Mouse (Mus musculus) right cerebral cortex, adult 18-20 months (tissue): ENCODE results near the gene Rad54l2.

ENCODE experiments used
- DNase-seq: peaks from one replicate; pipeline ENCODE4 v3.0.0; 2022; ENCODE audit warnings: mixed read lengths

Rad54l2 gene

DNA sequence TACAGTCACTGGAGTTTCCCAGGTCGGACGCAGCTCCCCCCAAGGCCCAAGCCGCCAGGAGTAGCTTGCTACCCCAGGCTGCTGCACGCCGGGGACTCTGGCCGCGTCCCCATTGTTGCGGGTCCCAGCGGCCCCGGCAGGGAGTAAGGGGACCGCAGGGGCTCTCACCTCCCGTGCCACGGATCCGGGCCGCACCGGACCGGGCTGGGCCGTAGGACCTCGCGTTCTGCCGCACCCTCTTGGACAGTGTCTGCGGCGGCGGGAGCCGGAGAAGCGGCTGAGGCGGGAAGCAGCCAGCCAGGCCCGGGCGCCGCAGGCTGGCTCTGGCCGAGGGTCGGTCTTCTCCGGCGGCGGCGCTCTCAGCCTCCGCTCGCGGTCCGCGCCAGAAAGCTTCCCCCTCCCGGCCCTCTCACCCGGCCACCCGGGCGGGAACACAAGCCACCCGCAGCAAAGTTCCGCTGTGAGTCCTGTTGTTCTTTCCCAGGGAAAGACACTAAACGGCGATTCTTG, at the start of gene Rad54l2:
TSS of gene Rad54l2 (minus strand) at position 383 of the 510 bp plus-strand sequence.
- peak; percentile 86 for DNase-seq

DNA sequence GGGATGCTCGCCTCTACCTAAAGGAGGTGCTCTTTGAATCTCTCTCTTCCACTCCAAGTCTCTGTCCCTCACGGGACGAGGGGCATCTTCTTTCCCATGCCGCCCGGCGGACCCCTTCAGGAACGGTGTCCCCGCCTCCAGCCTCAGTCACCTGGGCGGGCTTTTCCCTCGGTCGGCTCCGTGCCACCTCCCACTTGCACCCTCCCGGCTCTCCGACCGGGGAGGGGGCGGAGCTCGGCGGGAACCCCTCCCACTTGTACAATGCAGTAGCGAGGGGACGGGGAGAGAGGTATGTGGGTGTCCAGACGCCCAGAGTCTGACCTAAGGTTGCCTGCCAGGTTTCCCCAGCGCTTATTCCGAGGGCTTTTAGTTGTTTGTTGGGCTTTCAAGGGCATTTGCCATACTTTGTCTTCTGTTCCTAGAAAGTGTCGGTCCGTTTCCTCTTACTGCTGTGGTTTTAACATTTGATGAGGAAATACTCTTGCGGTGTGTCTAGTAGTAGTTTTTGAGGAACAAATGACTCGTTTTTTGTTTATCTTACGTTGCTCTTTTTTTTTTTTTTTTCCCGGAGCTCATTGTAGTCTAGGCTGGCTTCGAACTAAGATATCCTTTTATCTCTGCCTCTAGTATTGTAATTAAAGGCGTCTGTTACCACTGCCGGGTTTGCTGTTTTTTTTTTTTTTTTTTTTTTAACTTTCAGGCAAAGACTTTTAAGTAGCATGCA, 33.5 kb upstream of the Rad54l2 start:
- peak; percentile 82 for DNase-seq

DNA sequence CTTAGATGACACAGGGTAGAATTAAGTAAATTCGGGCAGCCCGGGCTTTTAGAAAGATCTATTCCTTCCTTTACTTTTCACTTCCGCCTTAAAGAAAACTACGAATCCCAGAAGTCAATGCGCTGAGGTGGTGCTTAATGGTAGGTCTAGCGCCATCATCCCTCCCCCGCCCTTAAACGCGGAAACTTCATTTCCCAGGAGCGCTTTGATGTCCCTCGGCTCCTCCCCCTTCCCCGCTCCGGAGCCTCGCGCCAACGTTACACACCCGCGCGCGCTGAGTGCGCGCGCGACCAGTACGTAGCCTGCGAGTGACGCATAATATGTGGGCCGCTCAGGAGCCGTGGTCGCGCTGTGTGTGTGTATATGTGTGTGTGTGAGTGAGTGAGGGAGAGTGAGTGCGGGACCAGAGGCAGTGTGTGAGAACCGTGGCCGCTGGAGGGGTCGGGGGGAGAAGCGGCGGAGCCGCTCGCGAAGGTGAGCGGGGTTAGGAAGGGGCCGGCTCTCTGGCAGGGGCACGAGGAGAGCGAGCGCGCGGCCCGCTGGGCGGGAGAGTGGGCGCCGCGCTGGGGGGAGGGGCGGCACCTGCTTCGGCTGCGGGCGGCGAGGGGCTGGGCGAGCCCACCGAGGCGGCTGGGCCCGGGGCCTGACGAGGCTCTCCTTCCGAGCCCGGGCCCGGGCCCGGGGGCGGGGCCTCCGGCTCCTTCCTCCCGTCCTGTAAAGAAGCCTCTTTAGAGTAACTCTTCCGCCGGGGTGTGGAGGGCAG, 32.8 kb upstream of the Rad54l2 start, which contains the start of gene Dcaf1:
TSS of gene Dcaf1 (plus strand) at position 257 of the 763 bp plus-strand sequence.
- peak; percentile 96 for DNase-seq

DNA sequence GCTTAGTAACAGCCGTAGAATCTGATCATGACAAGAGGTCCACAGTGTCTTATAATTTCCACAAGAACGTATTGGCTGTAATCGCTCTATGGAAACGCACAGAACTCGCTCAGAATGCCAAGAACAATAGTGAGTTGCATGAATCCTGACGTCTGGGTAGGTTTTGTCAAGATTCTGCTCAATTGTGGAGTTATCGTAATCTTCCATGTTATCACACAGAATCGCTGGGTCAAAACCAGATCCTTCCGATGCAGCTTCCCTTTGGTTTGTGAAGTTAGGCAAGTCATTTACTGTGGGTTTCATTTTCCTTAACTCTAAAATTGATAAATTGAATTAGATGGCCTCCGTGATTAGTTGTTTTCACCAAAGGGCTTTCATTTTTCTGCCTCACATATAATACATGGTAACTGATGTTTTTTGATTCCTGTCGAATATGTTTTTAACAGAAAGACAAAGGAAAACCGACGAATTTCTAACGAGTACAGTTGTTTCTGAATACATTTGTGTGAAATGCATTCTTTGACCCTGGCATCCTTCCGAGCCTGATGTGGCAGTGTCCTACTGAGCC, 32.1 kb upstream of the Rad54l2 start:
- no peak for DNase-seq

DNA sequence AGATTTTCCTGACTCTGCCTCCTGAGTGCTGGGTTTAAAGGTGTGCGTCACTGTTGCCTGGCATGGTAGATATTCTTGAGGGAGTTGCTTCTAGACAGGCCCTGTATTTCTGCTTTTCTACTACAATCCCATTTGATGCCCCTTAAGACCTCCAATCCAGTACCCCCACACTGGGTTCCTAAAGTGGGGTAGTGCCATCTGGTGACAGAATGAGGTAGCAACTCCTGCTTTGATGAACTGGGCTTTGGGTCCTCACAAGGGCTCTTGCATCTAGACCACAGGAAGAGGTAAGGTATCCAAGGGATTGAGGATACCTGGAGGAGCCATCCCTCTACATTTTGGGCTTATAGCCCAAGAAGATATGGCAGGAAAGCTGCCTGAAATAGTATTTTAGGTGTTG, 30.2 kb upstream of the Rad54l2 start:
- DNase-seq, result no peak

DNA sequence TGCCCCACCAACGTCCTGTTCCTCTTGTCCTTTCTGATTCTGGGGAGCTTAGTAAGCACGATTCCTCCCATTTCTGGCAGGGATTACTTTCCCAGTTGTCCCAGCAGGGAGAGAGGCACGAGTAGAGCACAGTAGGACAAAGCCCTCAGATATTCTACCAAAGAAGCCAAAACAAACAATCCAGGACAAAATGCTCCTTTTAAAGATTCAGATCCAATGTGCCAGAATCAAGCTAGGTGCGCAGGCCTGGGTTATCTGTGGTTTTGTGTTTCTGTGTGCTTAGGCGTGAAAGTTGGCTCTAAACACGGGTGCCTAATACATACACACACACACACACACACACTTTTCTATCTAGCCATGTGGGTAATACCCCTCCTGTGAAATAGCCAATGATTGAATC, 29.2 kb upstream of the Rad54l2 start:
- no peak for DNase-seq

DNA sequence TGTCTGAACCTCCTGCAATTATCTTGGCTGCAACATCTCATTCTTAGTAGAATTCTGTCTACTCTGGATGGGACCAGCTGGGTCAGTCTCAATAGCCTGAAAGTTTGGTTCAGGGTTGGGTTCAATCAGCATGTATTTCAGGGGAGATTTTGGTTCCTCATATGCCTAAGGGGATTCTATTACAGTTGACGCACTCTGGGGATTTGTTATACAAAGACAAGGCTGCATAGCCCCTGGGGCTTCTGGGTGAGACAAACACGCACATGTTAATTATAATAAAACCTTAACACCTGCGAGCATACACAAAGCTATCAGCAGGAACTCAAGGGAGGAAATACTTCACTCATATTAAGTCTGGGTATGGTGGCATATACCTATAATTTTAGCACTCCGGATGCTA, 17.5 kb upstream of the Rad54l2 start:
- DNase-seq, result no peak

DNA sequence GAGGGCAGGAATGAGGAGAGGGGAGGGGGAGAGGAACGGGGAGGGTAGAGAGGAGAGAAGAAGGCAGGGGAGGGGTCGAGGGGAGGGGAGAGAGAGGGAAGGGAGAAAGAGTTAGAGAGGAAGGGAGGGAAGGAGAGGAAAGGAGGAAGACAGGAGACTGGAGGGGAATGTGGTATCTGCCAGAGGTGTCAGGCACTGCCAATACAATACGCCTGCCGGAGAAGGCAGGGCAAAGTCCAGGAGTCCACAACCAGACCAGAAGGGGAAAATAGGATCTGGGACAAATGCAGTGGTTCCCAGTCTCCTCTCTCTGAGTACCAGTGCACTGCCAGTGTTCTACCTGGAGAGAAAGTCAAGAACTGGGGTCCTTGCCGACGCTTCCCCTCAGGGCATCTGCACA, 1.8 kb upstream of the Rad54l2 start:
- DNase-seq, result no peak

DNA sequence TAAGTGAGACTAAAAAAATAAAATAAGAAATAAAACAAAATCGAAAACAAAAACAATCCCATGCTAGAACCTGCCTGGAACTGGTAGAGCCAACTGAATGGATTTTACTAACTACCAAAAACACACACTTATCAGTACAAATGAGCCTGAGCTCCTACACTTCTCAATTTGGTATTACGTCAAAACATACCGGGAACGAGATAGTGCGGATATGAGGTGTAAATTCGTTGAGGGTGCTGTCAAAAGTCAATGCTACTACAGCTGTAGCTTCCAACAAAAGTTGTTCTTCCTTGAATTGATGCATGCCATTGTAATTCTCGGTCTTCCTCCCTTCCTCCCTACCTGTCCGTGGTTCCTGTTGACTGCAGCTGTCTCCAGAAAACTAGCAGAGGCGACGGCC, 369 bp upstream of the Rad54l2 start:
- DNase-seq, result no peak

DNA sequence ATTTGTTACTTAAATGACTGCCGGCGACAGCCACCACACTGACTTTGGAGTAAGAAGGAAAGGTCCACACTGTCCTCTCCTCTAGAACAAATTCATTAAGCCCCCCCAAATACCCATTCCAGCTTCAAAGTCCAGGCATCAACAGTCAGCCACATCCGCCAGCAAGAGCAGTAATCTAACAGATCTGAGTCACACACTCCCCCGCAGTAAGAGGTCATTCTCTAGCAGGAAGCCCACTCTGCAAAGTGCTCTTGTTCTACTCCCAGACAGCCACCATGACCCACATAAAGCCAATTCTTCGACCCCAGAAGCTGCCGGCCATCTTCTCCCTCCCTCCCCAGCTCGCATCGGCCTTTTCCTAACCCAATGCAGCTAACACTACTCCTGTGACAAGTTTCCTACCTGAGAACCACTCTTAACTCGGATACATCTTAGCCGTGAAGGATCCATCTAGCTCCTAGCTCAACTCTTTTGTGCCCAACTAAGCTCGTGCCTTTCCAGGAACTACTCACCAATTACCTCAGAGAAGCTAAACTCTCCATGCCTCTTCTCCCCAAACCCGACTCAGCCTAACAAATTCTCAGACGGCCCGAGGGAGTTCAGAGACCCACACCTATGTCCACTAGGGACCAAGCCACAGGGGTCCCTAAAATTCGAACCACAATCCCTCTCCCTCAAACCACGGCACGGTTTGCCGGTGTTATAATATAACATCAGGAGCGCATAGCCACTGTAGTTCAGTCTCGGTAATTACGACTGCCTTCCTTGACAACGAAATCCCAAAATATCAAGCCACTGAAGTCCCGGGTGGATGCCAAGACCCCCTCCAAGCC, 799 bp downstream of the Rad54l2 start:
- DNase-seq, result peak; percentile 3

DNA sequence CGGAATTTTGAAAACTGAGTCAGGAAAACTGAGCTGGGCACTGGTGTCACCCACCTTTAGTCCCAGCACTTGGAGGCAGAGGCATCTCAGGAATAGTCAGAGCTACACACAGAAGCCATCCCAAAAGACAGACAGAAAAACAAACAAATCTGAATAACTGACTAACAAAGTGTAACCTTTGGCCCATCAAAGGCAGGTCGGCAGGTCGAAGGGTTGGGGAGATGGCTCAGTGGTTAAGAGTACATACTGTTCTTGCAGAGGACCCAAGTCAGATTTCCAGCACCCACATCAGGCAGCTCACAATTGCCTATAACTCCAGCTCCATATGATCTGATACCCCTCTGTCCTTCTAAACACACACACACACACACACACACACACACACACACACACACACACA, 3.8 kb downstream of the Rad54l2 start:
- no peak for DNase-seq

DNA sequence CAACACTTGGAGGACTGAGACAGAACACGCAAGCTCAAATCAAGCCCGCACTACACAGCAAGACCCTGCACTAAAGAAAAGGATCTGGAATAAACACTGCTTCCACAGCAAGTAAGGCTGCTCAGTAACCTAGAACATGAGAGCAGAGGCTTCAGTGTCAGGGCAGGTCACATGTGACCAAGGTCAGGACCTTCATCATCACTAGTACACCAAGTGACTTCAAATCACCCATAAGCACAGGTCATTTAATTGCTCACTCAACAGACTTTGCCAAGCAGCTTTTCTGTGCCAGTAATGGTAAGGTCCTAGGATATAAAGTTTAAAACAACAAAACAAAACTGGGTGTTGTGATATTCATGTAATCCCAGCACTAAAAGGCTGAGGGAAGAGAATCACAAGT, 5.4 kb downstream of the Rad54l2 start:
- DNase-seq, result no peak

DNA sequence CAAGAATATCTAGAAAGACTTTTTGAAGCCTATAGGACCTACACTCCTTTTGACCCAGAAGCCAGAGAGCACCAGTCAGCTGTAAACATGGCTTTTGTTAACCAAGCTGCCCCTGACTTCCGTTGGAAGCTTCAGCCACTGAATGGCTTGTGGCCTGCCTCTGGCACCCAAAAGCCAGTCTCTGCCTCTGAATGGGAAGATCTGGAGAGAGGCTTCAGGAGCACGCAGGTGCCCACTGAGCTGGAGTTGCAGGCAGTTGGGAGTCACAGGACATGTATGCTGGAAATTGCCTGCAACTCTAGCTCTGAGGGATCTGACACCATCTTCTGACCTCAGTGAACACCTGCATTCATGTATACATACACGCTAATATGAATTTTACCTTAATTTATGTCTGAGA, 8.9 kb downstream of the Rad54l2 start:
- DNase-seq, result no peak

DNA sequence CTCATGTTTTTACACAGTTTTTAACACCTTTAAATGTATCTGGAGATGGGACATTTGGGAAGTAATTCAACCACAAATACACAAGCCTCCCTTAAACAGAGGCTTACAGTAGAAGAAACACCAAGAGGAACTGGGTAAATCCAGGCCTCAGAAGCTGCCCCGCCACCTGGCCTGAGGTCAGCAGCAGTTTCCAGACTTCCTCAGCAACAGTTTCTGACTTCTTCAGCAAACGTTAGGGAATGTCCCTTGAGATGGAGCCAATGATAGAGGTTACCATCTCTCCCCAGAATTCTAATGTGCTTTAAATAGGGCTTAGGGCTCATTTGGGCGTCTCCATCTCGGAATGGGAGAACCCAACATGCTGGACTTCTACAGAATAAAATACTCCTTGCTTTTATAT, 10.7 kb downstream of the Rad54l2 start:
- no peak for DNase-seq

DNA sequence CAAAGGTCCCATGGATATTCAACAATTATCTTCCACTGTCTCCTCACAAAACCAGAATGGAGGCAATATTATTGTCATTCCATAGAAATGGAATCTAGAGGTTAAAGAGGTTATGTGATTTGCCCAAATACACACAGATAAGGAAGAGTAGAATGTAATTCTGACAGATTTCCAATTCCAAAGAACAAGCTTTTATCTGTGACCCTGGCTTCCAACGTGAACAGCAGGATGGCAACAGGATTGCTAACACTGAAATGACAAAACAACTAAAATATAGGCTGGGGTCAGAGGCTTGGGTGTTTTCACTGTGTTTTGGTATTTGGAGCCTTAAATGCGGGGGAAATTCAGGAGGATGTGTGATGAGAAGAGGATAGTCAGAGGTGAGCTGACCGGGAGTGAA, 11.6 kb downstream of the Rad54l2 start:
- no peak for DNase-seq

DNA sequence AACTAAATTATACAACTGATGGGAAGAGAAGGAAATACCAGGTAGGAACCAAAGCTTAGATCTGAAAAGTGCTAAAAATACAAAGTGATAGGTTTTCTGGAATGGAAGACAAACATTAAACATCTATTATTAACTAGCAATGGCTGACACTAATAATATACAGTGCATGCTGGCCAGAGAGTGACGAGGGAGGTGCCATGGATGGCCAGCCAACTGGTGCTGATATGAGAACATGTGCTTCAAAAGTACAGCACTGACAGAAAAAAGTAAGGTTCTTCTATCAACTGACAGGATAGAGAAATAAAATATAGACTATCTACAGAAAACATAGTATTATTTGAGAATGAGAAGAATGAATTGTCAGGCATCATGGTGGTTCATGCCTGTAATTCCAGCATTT, 12.9 kb downstream of the Rad54l2 start:
- DNase-seq, result no peak

DNA sequence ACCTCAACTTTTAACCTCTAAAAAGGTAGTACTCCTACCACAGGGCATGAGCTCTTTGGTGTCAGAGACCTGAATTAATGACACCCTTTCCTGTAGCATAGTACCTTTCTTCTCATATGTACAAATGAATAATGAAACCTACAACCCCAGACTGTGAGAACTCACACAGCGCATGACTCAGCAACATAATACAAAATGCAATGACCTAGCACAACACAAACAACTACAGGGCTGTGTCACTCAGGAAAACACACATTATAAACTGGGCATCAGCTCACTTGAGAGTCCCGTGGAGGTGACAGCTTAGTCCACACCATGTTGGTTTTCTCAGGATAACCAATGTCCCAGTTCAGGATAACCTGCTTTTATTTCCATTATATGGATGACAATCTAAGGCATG, 17.2 kb downstream of the Rad54l2 start:
- DNase-seq, result no peak

DNA sequence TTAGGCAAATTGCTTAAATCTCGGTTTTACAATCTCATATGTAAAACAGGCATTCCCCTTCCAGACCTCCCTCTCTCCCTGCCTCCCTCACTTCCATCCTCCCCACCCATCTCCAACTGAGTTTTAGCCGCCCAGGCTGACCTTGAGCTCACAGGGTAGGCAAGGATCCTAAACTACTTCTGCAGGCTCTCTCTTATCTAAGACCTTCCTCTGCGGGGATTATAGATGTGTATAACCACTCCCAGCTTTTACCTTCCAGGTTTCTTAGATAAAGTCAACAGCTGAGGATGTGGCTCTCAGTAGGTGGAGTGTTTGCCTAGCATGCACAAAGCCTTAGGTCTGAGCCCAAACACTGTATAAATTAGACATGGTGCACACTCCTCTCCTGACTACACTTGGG, 18.8 kb downstream of the Rad54l2 start:
- no peak for DNase-seq

DNA sequence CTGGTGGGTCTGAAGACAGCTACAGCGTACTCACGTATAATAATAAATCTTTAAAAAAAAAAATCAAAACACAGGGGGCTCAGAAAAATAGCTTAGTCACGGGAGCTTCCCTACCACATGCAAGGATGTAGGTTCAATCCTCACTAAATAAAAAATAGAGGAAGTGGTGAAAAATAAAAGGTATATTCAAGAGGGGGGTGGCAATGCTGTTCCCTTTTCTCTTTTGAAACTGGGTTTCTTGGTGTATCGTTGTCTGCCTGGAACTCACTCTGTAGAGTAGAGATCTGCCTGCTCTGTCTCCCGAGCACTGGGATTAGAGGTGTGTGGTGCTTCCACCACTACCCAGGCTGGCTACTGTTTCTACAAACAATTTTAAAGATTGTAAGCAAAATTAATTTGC, 19.2 kb downstream of the Rad54l2 start:
- no peak for DNase-seq

DNA sequence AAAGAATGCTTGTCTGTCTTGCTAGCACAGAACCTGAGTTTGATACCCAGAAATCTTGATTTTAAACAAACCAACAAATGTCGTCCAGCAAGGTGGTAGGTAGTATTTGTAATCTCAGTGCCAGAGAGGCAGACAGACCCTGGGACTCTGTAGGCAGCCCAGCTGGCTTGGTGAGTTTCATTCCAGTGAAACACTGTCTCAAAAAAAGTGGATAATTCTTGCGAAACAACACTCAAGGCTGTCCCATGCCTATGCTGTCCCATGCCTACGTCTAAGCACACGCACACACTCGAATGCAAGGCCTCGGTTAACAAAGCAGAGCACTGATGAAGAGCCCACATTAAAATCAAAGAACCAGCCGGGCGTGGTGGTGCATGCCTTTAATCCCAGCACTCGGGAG, 32.6 kb downstream of the Rad54l2 start:
- DNase-seq, result no peak

DNA sequence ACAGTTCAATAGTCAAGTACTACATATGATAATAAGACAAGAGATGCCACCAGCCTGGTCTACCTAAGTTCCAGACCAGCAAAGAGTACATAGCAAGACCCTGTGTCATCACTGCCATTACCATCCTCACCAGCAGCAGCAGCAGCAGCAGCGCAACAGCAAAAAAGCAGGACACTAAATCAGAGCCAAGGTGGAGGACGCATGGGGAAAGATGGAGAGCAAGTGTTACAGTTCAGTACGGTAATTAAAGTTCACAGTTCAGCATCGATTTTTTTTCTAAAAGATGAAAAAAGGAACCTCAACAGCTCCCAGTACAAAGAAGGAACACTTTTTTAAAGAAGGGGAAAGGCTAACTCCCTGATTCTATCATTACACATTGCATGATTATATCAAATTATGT, 33.2 kb downstream of the Rad54l2 start:
- no peak for DNase-seq

DNA sequence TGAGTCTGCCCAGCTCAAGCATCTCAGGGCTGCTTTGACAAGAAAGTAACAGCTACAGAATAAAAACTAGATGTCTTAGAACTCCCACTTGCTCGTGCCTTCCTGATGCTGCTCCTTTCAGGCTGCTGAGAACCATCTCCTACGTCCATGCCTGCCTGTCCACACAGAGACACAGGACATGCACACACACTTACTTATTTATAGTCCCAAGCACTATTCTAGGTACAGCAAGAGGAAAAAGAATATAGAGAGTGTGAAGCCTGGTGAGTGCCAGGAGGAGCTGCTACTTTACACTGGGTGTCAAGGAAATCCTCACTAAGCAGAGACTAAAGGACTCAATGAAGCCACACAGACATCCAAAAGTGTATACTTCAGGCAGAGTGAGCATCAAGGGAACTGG, 34.7 kb downstream of the Rad54l2 start:
- peak; percentile 60 for DNase-seq

DNA sequence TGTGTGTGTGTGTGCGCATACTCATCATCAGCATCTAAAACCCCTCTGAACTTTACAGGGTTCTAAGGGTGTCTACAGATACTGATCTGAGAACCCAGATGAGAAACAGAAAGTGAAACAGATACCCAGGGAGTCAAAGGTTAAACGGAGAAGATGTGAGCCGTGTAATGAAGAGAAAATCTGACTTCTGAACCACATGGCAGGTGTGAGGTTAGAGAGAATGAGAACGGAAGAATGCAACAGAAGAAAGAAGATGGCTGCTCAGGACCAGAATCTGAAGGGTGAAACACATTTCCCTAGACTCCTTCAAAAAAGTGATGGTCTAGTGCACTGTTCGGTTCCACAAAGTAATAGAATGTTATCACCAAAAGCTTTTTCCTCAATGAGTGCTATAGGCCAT, 36.9 kb downstream of the Rad54l2 start:
- DNase-seq, result no peak
